Mouse (Mus musculus) liver, embryonic 14.5 days (tissue): ENCODE data around the gene Tapt1.

ENCODE experiments used
- CTCF ChIP-seq: IDR thresholded peaks from 2 replicates; pipeline ENCODE4 v1.5.1; 2016; ENCODE audit warnings: antibody characterized with exemption, low read depth, control low read depth
- EP300 ChIP-seq: IDR thresholded peaks from 2 replicates; pipeline ENCODE4 v1.6.1; 2016; ENCODE audit warnings: antibody characterized with exemption, low read depth

- TF ChIP-seq EP300: no peak
- TF ChIP-seq CTCF: no peak
Observed at GRCm38 (mm10) chr5:44261172-44261571, 34.7 kb upstream of the Tapt1 start.
